Mouse (Mus musculus) ES-E14 (cell line): ENCODE measurements around the gene Prep.
"Not testable (repeated sequence)": the region's sequence is repeated elsewhere in the genome, so short reads cannot be mapped to it uniquely, and the experiment has no call there.

Experiments used
- CHD2 ChIP-seq: IDR thresholded peaks from 2 replicates; pipeline ENCODE4 v1.6.1; 2014; ENCODE audit warnings: mild to moderate bottlenecking, low read depth, low read length, inconsistent platforms
- MAFK ChIP-seq: IDR thresholded peaks from 2 replicates; pipeline ENCODE4 v1.6.1; 2014; ENCODE audit warnings: mild to moderate bottlenecking, low read depth, low read length, inconsistent platforms; ENCODE audit not compliant: insufficient read depth
- ZC3H11A ChIP-seq: IDR thresholded peaks from 2 replicates; pipeline ENCODE4 v1.6.1; 2012; ENCODE audit warnings: low read depth, mild to moderate bottlenecking, inconsistent platforms, low read length, borderline replicate concordance

DNA sequence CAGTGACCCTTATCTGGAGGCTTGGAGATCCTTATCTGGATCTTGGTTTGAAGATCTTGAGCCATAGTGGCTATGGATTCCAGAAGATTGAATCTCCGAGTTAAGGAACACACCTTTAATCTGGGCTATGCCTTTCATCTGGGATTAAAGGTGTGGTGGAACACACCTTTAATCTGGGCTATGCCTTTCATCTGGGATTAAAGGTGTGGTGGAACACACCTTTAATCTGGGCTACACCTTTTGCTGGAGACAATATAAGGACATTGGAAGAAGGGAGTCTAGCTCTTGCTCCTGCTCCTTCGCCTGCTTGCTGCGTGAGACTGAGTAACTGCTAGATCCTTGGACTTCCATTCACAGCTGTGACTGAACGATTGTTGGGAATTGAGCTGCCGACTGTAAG lies 110.8 kb downstream of the Prep start, which contains the start of gene Popdc3:
- TF ChIP-seq ZC3H11A, MAFK, CHD2: not testable (repeated sequence)
